Mouse (Mus musculus): ENCODE measurements at regions not wholly inside any gene's neighbourhood (a gene's known extent, or its start where the extent isn't known, plus 50 kb on each side); places are given as distances from the start of the nearest gene placed in this dataset.

GRCm38 (mm10) chr10:115749844-115750243 lies 66.8 kb upstream of the Tspan8 start:
- Histone ChIP-seq H3K9me3 (no peaks in the 10 kb centered on the region), H3K27ac (no peak overlapping the region), H3K9ac (no peak overlapping the region), H3K27me3 (no peaks in the 10 kb centered on the region), H3K4me1 (replicated peaks) (no peaks in the 10 kb centered on the region), H3K4me2 (no peak overlapping the region), H3K36me3 (no peaks in the 10 kb centered on the region), H3K4me3 (no peak overlapping the region)
- 0 out of 2 replicates have a peak, but pooled peaks have one; percentile 65 for ATAC-seq (ENCODE audit: low FRiP score)
- WGBS = 66% methylated on average over 2 of the region's 2 CpGs

- WGBS = 68% methylated on average over 5 of the region's 5 CpGs
- ATAC-seq (ENCODE audit: low FRiP score) = peak; percentile 46; the same call in 1 of the 2 replicates
- Histone ChIP-seq H3K4me2 (no peak overlapping the region), H3K36me3 (no peaks in the 10 kb centered on the region), H3K9me3 (no peaks in the 10 kb centered on the region), H3K4me3 (no peak overlapping the region), H3K27ac (no peak overlapping the region), H3K9ac (no peak overlapping the region), H3K4me1 (replicated peaks) (no peaks in the 10 kb centered on the region), H3K27me3 (no peaks in the 10 kb centered on the region)
Measured at GRCm38 (mm10) chr10:115750250-115750649, 66.4 kb upstream of the Tspan8 start.

- H3K4me1 ChIP-seq (replicated peaks) = no peaks in the 10 kb centered on the region
- no peak overlapping the region for H3K4me2 ChIP-seq
- H3K9ac ChIP-seq = no peak overlapping the region
- no peaks in the 10 kb centered on the region for H3K9me3 ChIP-seq
- ATAC-seq (ENCODE audit: low FRiP score) = no peak
- 80% methylated on average over 1 of the region's 1 CpGs for WGBS
- H3K36me3 ChIP-seq = no peaks in the 10 kb centered on the region
- no peak overlapping the region for H3K27ac ChIP-seq
- no peak overlapping the region for H3K4me3 ChIP-seq
- H3K27me3 ChIP-seq = no peaks in the 10 kb centered on the region
Measured at GRCm38 (mm10) chr10:115758667-115759066, 58.0 kb upstream of the Tspan8 start.

Measured in hindbrain, embryonic 13.5 days (tissue).